Mouse (Mus musculus) liver, postnatal 0 days (tissue): ENCODE results near the gene Drosha. TPM values are rescaled to one million over a fixed set of nuclear protein-coding genes. Genes with fewer than 3 reads are reported as not detected.
A peak's percentile ranks its signal among the peaks of the same experiment; 100 is the strongest.

Experiments
- ATAC-seq: fragments of 200-750 bp; cut with Nextera tagmentation; 2 replicates; pipeline ENCODE4 v1.8.0; 2017; ENCODE audit warnings: mild to moderate bottlenecking, moderate library complexity
- DNase-seq: peaks from one replicate; pipeline ENCODE4 v3.0.0-alpha.2; 2016
- H3K27ac ChIP-seq: fragments of 300-500 bp; sonication (generic); 2 replicates; pipeline ENCODE4 v1.5.1; 2014; ENCODE audit warnings: antibody characterized with exemption, moderate library complexity, mild to moderate bottlenecking, low read depth
- H3K27me3 ChIP-seq: fragments of 300-500 bp; sonication (generic); 2 replicates; pipeline ENCODE4 v1.6.1; 2014; ENCODE audit warnings: low read length, control low read depth, mixed read lengths; ENCODE audit not compliant: insufficient read depth
- H3K36me3 ChIP-seq: fragments of 300-500 bp; sonication (generic); replicated peaks from 2 replicates; pipeline ENCODE4 v1.6.1; 2014; ENCODE audit warnings: mild to moderate bottlenecking, control low read depth, low read length, moderate library complexity, mixed read lengths; ENCODE audit not compliant: insufficient read depth
- H3K4me1 ChIP-seq: fragments of 300-500 bp; sonication (generic); 2 replicates; pipeline ENCODE4 v1.6.1; 2014; ENCODE audit warnings: antibody characterized with exemption, mild to moderate bottlenecking, control low read depth; ENCODE audit not compliant: insufficient read depth
- H3K4me2 ChIP-seq: fragments of 300-500 bp; sonication (generic); 2 replicates; pipeline ENCODE4 v1.6.1; 2014; ENCODE audit warnings: low read depth, mild to moderate bottlenecking, low read length, moderate library complexity, mixed read lengths
- H3K4me3 ChIP-seq: fragments of 300-500 bp; sonication (generic); 2 replicates; pipeline ENCODE4 v1.5.1; 2014; ENCODE audit warnings: low read depth, low read length
- H3K9ac ChIP-seq: fragments of 300-500 bp; sonication (generic); replicated peaks from 2 replicates; pipeline ENCODE4 v1.6.1; 2014; ENCODE audit warnings: mild to moderate bottlenecking, moderate library complexity
- H3K9me3 ChIP-seq: fragments of 300-500 bp; sonication (generic); 2 replicates; pipeline ENCODE4 v1.6.1; 2016; ENCODE audit warnings: mild to moderate bottlenecking, control low read depth, low read length, mixed read lengths
- CTCF ChIP-seq: sonication (generic); IDR thresholded peaks from 2 replicates; pipeline ENCODE4 v1.5.1; 2016; ENCODE audit warnings: antibody characterized with exemption, low read depth
- EP300 ChIP-seq: IDR thresholded peaks from 2 replicates; pipeline ENCODE4 v1.6.1; 2016; ENCODE audit warnings: antibody characterized with exemption, low read depth, mild to moderate bottlenecking
- WGBS: fragments of 180-500 bp; shearing (Covaris S2); extraction: QIAGEN DNeasy Blood & Tissue Kit; methylation state at CpG from one replicate; pipeline ENCODE4 v1.1.7; 2014; ENCODE audit not compliant: insufficient replicate concordance; 5-methylcytosine and 5-hydroxymethylcytosine counted together
- polyA plus RNA-seq: library from polyadenylated mRNA; unstranded; fragments of >200 nt; fragmentation: Nextera tagmentation; extraction: Ambion mirVana; gene quantifications from 2 replicates; pipeline ENCODE4 v1.2.1, GENCODE M21; 2015

Gene Drosha
- polyA plus RNA-seq, 1 experiment from 2014 or later, result 5.2 TPM

DNA sequence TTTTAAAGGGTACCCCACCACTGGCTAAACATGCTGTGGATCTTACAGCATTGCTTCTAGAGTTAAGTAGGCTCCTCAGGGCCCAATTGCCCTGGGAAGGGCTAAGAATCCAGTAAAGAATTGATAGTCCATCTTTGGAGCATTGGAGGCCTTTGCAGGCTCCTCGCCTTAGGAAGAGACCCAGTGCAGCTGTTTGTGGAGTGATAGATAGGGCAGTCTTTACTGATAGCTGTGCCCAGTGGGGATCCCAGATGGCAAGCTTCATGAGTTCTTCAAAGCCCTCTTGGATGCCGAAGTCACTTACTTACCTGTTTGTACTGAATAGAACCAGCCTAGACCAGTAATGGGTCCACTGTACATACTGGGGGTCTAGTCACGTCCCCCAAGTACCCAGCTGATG, 34.0 kb downstream of the Drosha start:
- TF ChIP-seq EP300 (no peak), CTCF (no peak)
- Histone ChIP-seq H3K4me1 (no peaks in the 10 kb centered on the region), H3K9ac (no peak overlapping the region), H3K4me2 (no peak overlapping the region), H3K27me3 (no peaks in the 10 kb centered on the region), H3K9me3 (no peaks in the 10 kb centered on the region), H3K36me3 (peaks cover 56% of the 10 kb centered on the region), H3K27ac (0 out of 2 replicates have a peak overlapping the region, but pooled peaks have one; percentile 8), H3K4me3 (no peak overlapping the region)
- DNase-seq (no peak), ATAC-seq (peak; percentile 60)
- 55% methylated on average over 3 of the region's 3 CpGs for WGBS

DNA sequence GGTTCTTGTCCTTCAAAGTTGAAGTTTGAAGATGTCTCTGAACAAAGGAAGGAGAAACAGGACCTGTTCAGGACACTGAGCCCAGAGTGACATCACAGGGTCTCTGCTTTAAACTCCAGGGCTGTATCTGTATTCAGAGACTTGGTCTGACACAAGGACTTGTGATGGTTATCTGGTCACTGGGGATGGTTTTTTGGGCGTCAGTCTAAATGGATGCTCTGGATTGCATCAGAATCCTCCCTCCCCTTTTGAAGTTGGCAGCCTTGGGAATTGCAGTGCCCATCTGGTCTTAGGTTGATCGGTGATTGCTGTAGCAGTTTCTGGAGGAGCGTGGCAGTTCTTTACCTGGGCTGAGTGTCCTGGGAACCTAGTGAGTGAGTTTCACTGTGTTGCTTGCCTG, 37.4 kb downstream of the Drosha start:
- DNase-seq (no peak), ATAC-seq (no peak)
- no peak overlapping the region for H3K9ac ChIP-seq
- no peaks in the 10 kb centered on the region for H3K27me3 ChIP-seq
- H3K4me3 ChIP-seq, result no peak overlapping the region
- H3K4me1 ChIP-seq, result no peaks in the 10 kb centered on the region
- peaks cover 43% of the 10 kb centered on the region for H3K36me3 ChIP-seq
- H3K4me2 ChIP-seq, result no peak overlapping the region
- TF ChIP-seq EP300 (no peak), CTCF (no peak)
- H3K27ac ChIP-seq, result no peak overlapping the region
- WGBS, result 87% methylated on average over 3 of the region's 3 CpGs
- H3K9me3 ChIP-seq, result no peaks in the 10 kb centered on the region

DNA sequence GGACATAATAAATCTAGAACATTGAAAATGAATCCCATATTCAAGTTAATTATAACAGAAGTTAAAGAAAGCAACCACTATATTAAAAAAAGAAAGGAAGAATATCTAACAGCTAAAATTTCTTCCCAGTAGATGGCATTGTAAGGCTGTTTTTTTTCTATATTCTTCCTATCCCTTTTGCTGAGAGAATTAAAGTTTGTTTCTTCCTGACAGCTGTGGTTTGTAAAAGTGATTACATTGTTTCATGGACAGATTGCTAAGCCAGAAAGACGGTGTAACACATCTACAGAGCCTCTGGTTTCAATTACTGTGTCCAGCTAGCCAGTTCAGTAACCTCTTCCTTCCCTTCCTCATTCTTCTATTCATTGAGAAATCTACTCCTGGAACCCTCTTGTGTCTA, 39.1 kb downstream of the Drosha start:
- TF ChIP-seq EP300 (no peak), CTCF (no peak)
- DNase-seq (no peak), ATAC-seq (no peak)
- H3K27me3 ChIP-seq, result no peaks in the 10 kb centered on the region
- no peaks in the 10 kb centered on the region for H3K9me3 ChIP-seq
- H3K4me2 ChIP-seq, result no peak overlapping the region
- no peaks in the 10 kb centered on the region for H3K4me1 ChIP-seq
- H3K9ac ChIP-seq, result no peak overlapping the region
- WGBS, result 71% methylated on average over 1 of the region's 1 CpGs
- H3K27ac ChIP-seq, result no peak overlapping the region
- H3K4me3 ChIP-seq, result no peak overlapping the region
- peaks cover 40% of the 10 kb centered on the region for H3K36me3 ChIP-seq

DNA sequence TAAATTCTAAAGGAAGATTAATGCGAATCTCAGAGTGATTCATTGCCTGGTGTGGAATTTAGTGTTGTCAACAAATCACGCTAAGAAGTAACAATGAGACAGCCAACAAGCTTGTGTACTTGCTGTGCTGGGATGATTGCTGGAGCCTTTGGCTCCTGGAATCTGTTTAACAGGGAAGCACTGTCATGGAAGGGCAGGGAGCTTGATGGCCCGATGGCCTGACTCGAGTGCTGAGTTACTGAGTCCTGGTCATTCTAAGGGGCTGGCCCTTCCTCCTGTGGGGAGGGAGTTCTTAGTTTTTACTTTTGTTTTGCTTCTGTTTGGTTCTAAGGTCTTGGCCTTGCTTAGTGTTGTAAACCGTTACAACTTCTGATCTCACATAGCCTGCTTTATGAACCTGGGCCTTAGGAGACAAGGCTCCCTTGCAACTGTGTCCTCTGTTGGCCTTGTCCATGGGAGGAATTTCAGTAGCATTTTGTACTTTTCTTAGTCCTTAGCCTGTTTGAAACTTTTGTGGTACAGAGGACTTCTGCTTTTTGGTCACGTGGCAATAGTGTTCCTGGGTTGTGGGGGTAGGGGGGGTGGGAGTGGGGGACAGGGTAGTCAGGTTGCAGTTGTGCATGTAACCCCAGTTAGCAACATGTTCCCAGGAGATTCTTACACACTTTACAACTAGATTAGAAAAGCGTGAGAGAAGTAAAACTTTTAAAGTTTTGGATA, 41.1 kb downstream of the Drosha start:
- no peak for DNase-seq
- Histone ChIP-seq H3K4me2 (no peak overlapping the region), H3K4me1 (no peaks in the 10 kb centered on the region), H3K9ac (no peak overlapping the region), H3K27me3 (no peaks in the 10 kb centered on the region), H3K4me3 (no peak overlapping the region), H3K27ac (0 out of 2 replicates have a peak overlapping the region, but pooled peaks have one; percentile 32), H3K9me3 (no peaks in the 10 kb centered on the region), H3K36me3 (peaks cover 37% of the 10 kb centered on the region)
- no peak for ATAC-seq
- TF ChIP-seq EP300 (no peak), CTCF (no peak)
- 64% methylated on average over 7 of the region's 7 CpGs for WGBS

GRCm38 (mm10) chr15:12867269-12867668, 42.7 kb downstream of the Drosha start:
- no peak overlapping the region for H3K4me3 ChIP-seq
- H3K4me1 ChIP-seq, result no peaks in the 10 kb centered on the region
- DNase-seq (no peak), ATAC-seq (no peak)
- TF ChIP-seq CTCF, result no peak
- TF ChIP-seq EP300, result no peak
- H3K9ac ChIP-seq, result no peak overlapping the region
- H3K36me3 ChIP-seq, result peaks cover 35% of the 10 kb centered on the region
- 43% methylated on average over 8 of the region's 8 CpGs for WGBS
- H3K4me2 ChIP-seq, result no peak overlapping the region
- no peaks in the 10 kb centered on the region for H3K27me3 ChIP-seq
- no peaks in the 10 kb centered on the region for H3K9me3 ChIP-seq
- no peak overlapping the region for H3K27ac ChIP-seq

DNA sequence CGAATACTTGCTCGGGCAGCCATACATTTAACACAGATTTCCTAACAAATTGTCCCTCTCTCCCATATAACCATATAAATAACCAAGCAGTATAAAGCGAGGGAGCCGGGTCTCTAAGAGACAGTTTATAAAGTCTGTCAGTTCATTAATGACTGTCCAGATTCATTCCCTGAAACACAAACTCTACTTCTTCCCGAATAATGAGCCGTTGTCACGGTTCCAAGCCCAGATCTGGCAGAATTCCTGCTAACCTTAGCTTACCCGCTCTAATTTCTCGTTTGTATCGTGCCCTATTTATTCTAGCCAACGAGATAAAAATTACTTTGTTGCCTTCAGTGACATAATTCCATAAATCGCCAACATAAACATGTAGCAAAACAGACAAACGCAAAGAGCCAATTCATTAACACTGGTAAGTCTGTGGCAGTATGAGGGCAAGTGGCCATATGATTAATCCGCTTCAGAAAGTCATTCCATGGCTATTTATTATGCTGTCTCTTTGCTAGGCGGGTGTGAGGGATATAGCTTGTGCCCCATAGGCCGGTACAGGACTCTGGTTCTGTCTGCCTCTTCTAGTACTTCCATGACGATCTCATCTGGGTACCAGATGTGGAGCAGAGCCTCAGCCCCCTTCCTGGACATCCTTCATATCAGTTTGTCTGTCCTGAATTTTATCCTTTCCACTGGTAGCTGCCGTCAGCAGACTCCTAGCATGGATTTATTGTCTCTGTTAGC, 51.0 kb downstream of the Drosha start:
- no peak overlapping the region for H3K9ac ChIP-seq
- DNase-seq, result no peak
- H3K27me3 ChIP-seq, result no peaks in the 10 kb centered on the region
- H3K9me3 ChIP-seq, result no peaks in the 10 kb centered on the region
- TF ChIP-seq CTCF, result no peak
- no peak for TF ChIP-seq EP300
- H3K36me3 ChIP-seq, result peaks cover 27% of the 10 kb centered on the region
- no peak overlapping the region for H3K27ac ChIP-seq
- no peak overlapping the region for H3K4me2 ChIP-seq
- H3K4me3 ChIP-seq, result no peak overlapping the region
- H3K4me1 ChIP-seq, result no peaks in the 10 kb centered on the region
- 88% methylated on average over 18 of the region's 18 CpGs for WGBS
- ATAC-seq, result no peak
